Mouse (Mus musculus) spleen, postnatal 4 days (tissue): ENCODE results near the gene Borcs7.

Experiments used
- DNase-seq, 2 experiments: peaks; one replicate each; pipeline ENCODE4 v3.0.0; 2022; ENCODE audit warnings: low spot score in 2 of 2

Borcs7 gene

GRCm38 (mm10) chr19:46662784-46663183 is 26.9 kb upstream of the Borcs7 start:
- DNase-seq: no peak

- DNase-seq: no peak
These were observed 24.2 kb upstream of the Borcs7 start for GRCm38 (mm10) chr19:46665474-46665873.

GRCm38 (mm10) chr19:46667300-46667699 is 22.4 kb upstream of the Borcs7 start:
- DNase-seq: no peak

- DNase-seq: no peak
These were observed 21.4 kb upstream of the Borcs7 start for GRCm38 (mm10) chr19:46668263-46668662.

- DNase-seq: no peak
These were observed 19.9 kb upstream of the Borcs7 start for GRCm38 (mm10) chr19:46669802-46670201.

- DNase-seq: peak; percentile 42 to 72
These were observed 19.0 kb upstream of the Borcs7 start for GRCm38 (mm10) chr19:46670691-46671090.

- no peak for DNase-seq
These were observed 16.8 kb upstream of the Borcs7 start, which contains the start of gene Cyp17a1 for GRCm38 (mm10) chr19:46672766-46673418. Gene Cyp17a1 (minus strand): TSS chr19:46673172.

- no peak for DNase-seq
These were observed 14.1 kb upstream of the Borcs7 start for GRCm38 (mm10) chr19:46675641-46676040.

- no peak for DNase-seq
These were observed 9.9 kb upstream of the Borcs7 start for GRCm38 (mm10) chr19:46679720-46680383.

- no peak for DNase-seq
These were observed 681 bp downstream of the Borcs7 start for GRCm38 (mm10) chr19:46690387-46690786.

- DNase-seq: no peak
These were observed 1.4 kb downstream of the Borcs7 start for GRCm38 (mm10) chr19:46691078-46691477.

- DNase-seq: no peak
These were observed 3.4 kb downstream of the Borcs7 start for GRCm38 (mm10) chr19:46693146-46693545.

- no peak for DNase-seq
These were observed 6.8 kb downstream of the Borcs7 start for GRCm38 (mm10) chr19:46696482-46696881.

- DNase-seq: no peak
These were observed 7.2 kb downstream of the Borcs7 start for GRCm38 (mm10) chr19:46696943-46697342.

GRCm38 (mm10) chr19:46697840-46698517 is 8.3 kb downstream of the Borcs7 start:
- peak; percentile 27 to 68 for DNase-seq

GRCm38 (mm10) chr19:46699011-46699481 is 9.3 kb downstream of the Borcs7 start:
- DNase-seq: no peak

- DNase-seq: no peak
These were observed 11.4 kb downstream of the Borcs7 start for GRCm38 (mm10) chr19:46701156-46701555.

GRCm38 (mm10) chr19:46705779-46706495 is 16.2 kb downstream of the Borcs7 start:
- DNase-seq: no peak

GRCm38 (mm10) chr19:46706540-46707295 is 17.0 kb downstream of the Borcs7 start:
- no peak for DNase-seq

- peak; percentile 73 to 85 for DNase-seq
These were observed 17.8 kb downstream of the Borcs7 start, which contains the start of gene As3mt for GRCm38 (mm10) chr19:46707296-46708151. Gene As3mt (plus strand): TSS chr19:46707458.
